ENCODE assay signal across 8 mouse cellular contexts in the genomic region with DNA sequence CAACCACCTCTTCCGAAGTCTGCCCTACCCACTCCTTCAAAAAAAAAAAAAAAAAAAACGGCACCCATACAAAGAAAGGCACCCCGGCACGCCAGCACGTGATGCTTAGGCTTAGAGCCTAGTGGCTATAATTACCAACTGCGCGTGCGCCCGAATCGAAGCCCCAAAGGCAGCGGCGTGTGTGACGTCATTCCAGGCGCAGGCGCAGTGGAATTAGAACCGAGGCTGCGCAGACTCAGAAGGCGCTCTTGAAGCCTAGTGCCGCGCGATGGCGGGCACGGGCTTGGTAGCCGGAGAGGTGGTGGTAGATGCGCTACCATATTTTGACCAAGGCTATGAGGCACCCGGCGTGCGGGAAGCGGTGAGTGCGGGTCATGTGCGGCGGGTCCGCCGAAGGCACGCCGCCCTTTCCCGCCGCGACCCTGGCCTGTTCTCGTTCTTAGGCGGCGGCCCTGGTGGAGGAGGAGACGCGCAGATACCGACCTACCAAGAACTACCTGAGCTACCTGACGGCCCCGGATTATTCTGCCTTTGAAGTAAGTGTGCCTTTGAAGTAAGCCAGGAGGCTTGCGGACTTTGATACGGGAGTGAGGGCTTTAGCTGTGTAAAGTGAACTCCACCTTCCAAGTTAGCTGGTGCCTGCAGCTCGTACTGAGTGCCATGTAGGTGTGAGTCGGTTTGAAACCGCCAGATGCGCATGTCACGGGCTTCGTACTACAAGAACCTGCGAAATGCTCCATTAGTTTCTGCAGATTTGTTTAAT. TPM values are rescaled to one million over a fixed set of nuclear protein-coding genes. Genes with fewer than 3 reads are reported as not detected.
DNase-seq lines count a peak whose midpoint lies in the region; ATAC-seq and TF ChIP-seq lines count a peak whose summit lies in the region.

Gene Bcas2, plus strand, starts transcription at position 151 of the 763 bp plus-strand sequence.

- H3K9ac ChIP-seq in ES-E14 (ENCODE audit: insufficient read depth, low read depth, low read length, poor library complexity, severe bottlenecking): peak within 1 kb of the TSS; percentile 96
- H3K9ac ChIP-seq in forebrain, embryonic 16.5 days (replicated peaks; ENCODE audit: low read depth, low read length): peak within 1 kb of the TSS; percentile 90
- H3K9ac ChIP-seq in lung, embryonic 14.5 days: peak within 1 kb of the TSS; percentile 91

- peak; percentile 67 for TF ChIP-seq POLR2A in olfactory bulb, adult 2 months (IDR thresholded peaks at IDR 0.05; ENCODE audit: insufficient read depth, low read depth, low read length)
- peak; percentile 97 for TF ChIP-seq POLR2A in thymus, adult 2 months (IDR thresholded peaks at IDR 0.05; ENCODE audit: control insufficient read depth, extremely low read depth, insufficient read depth, low read length, poor library complexity)

- peak within 1 kb of the TSS; percentile 69 for H3K4me2 ChIP-seq in forebrain, embryonic 16.5 days (ENCODE audit: low read length)
- peak within 1 kb of the TSS; percentile 79 for H3K4me2 ChIP-seq in lung, embryonic 14.5 days

- TF ChIP-seq CTCF in layer of hippocampus, adult 2 months (conservative IDR thresholded peaks at IDR 0.05): peak; percentile 53
- peak; percentile 31 for TF ChIP-seq CTCF in lung, embryonic 14.5 days (IDR thresholded peaks at IDR 0.05; ENCODE audit: low read depth)
- TF ChIP-seq CTCF in olfactory bulb, adult 2 months (IDR thresholded peaks at IDR 0.05; ENCODE audit: insufficient read depth, low read depth, low read length): no peak
- TF ChIP-seq CTCF in thymus, adult 2 months (IDR thresholded peaks at IDR 0.05; ENCODE audit: borderline replicate concordance, control insufficient read depth, extremely low read depth, insufficient read depth, low read length, poor library complexity): peak; percentile 70

- in situ Hi-C loops in ES-E14 (cut with MboI; ENCODE audit: low sequenced_read_pairs in 2 of 2, unreplicated experiment in 2 of 2): no loop called here

- peak within 1 kb of the TSS; percentile 72 for H3K27ac ChIP-seq in ES-E14 (ENCODE audit: insufficient read depth, low read depth, low read length, poor library complexity, severe bottlenecking)
- peak within 1 kb of the TSS; percentile 78 for H3K27ac ChIP-seq in forebrain, embryonic 16.5 days (ENCODE audit: low read length)
- H3K27ac ChIP-seq in layer of hippocampus, adult 2 months: peak within 1 kb of the TSS; percentile 88
- peak within 1 kb of the TSS; percentile 78 for H3K27ac ChIP-seq in lung, embryonic 14.5 days (ENCODE audit: low read depth)
- H3K27ac ChIP-seq in olfactory bulb, adult 2 months (ENCODE audit: insufficient read depth, low read depth, low read length): peak within 1 kb of the TSS; percentile 14; the same call in 1 of the 2 replicates
- H3K27ac ChIP-seq in thymus, adult 2 months (ENCODE audit: control insufficient read depth, insufficient read depth, low read length): no peak within 1 kb of the TSS

- no peaks in the 10 kb centered on the region for H3K27me3 ChIP-seq in forebrain, embryonic 16.5 days (replicated peaks; ENCODE audit: control insufficient read depth, insufficient read depth, low read length)
- no peaks in the 10 kb centered on the region for H3K27me3 ChIP-seq in lung, embryonic 14.5 days (ENCODE audit: insufficient read depth, low read length)
- H3K27me3 ChIP-seq in thymus, adult 2 months (ENCODE audit: control insufficient read depth, insufficient read depth, low read length): no peaks in the 10 kb centered on the region

- WGBS in forebrain, embryonic 16.5 days: under 1% methylated on average over 56 of the region's 56 CpGs
- under 1% methylated on average over 56 of the region's 56 CpGs for WGBS in lung, embryonic 14.5 days
- WGBS in olfactory bulb, adult 2 months: under 1% methylated on average over 56 of the region's 56 CpGs
- WGBS in thymus, adult 2 months: under 1% methylated on average over 56 of the region's 56 CpGs

- H3K36me3 ChIP-seq in ES-E14 (ENCODE audit: control insufficient read depth, insufficient read depth, low read length, poor library complexity, severe bottlenecking): peaks cover 28% of the 10 kb centered on the region
- H3K36me3 ChIP-seq in forebrain, embryonic 16.5 days (ENCODE audit: control insufficient read depth, insufficient read depth): peaks cover 12% of the 10 kb centered on the region
- H3K36me3 ChIP-seq in lung, embryonic 14.5 days (ENCODE audit: insufficient read depth): peaks cover 34% of the 10 kb centered on the region
- H3K36me3 ChIP-seq in thymus, adult 2 months (ENCODE audit: control insufficient read depth, insufficient read depth, low read length): peaks cover 23% of the 10 kb centered on the region

- ATAC-seq in forebrain, embryonic 16.5 days: peak; percentile 98
- ATAC-seq in lung, embryonic 14.5 days (ENCODE audit: insufficient read depth): peak; percentile 95

- intact Hi-C loops in heart, postnatal 36 days (cut with DNase I): loop anchor here (2.0 to 5.0 kb wide), 3 partner anchors 69 to 454 kb away; partner anchors contain the start of gene Dennd2c

- H3K4me1 ChIP-seq in ES-E14 (ENCODE audit: control insufficient read depth in 2 of 2, insufficient read depth in 2 of 2, low read length in 2 of 2, poor library complexity in 1 of 2): peaks cover 0 to 6% of the 10 kb centered on the region in 2 experiments; a peak in 1 of 4 replicates
- H3K4me1 ChIP-seq in forebrain, embryonic 16.5 days (replicated peaks; ENCODE audit: control insufficient read depth, insufficient read depth, low read length): peaks cover 13% of the 10 kb centered on the region
- peaks cover 8% of the 10 kb centered on the region for H3K4me1 ChIP-seq in lung, embryonic 14.5 days (ENCODE audit: insufficient read depth)
- no peaks in the 10 kb centered on the region for H3K4me1 ChIP-seq in olfactory bulb, adult 2 months (ENCODE audit: control insufficient read depth, insufficient read depth, low read length)
- no peaks in the 10 kb centered on the region; the same call in 1 of the 2 replicates for H3K4me1 ChIP-seq in thymus, adult 2 months (replicated peaks; ENCODE audit: control insufficient read depth, insufficient read depth, low read length)

- H3K4me3 ChIP-seq in ES-E14 (ENCODE audit: insufficient read depth in 1 of 2, low read depth in 1 of 2, low read length in 2 of 2, poor library complexity in 1 of 2, severe bottlenecking in 1 of 2): peak within 1 kb of the TSS; percentile 77 to 87
- H3K4me3 ChIP-seq in forebrain, embryonic 16.5 days (replicated peaks; ENCODE audit: low read length): peak within 1 kb of the TSS; percentile 91
- H3K4me3 ChIP-seq in layer of hippocampus, adult 2 months: peak within 1 kb of the TSS; percentile 66
- peak within 1 kb of the TSS; percentile 91 for H3K4me3 ChIP-seq in lung, embryonic 14.5 days (ENCODE audit: low read depth, low read length)
- peak within 1 kb of the TSS; percentile 76 for H3K4me3 ChIP-seq in olfactory bulb, adult 2 months (ENCODE audit: insufficient read depth, low read depth, low read length)
- H3K4me3 ChIP-seq in thymus, adult 2 months (ENCODE audit: control insufficient read depth, insufficient read depth, low read length): peak within 1 kb of the TSS; percentile 90

- peak; percentile 98 for DNase-seq in ES-E14 (ENCODE audit: low read depth, low spot score)
- peak; percentile 97 for DNase-seq in cerebellum, adult 11-12 months
- peak; percentile 99 for DNase-seq in heart, postnatal 36 days
- DNase-seq in layer of hippocampus, adult 2 months (ENCODE audit: low spot score in 2 of 2): peak; percentile 98 to 99
- peak; percentile 100 for DNase-seq in lung, embryonic 14.5 days
- peak; percentile 99 for DNase-seq in thymus, adult 2 months

- H3K9me3 ChIP-seq in ES-E14 (ENCODE audit: control insufficient read depth, insufficient read depth, low read depth, low read length): no peaks in the 10 kb centered on the region
- H3K9me3 ChIP-seq in forebrain, embryonic 16.5 days (ENCODE audit: control insufficient read depth, low read length): no peaks in the 10 kb centered on the region
- no peaks in the 10 kb centered on the region for H3K9me3 ChIP-seq in lung, embryonic 14.5 days (ENCODE audit: low read depth, low read length)

TF ChIP-seq in ES-E14, 5 proteins besides CTCF, POLR2A, EP300 and RAD21:
- TF ChIP-seq HCFC1 (IDR thresholded peaks at IDR 0.05; ENCODE audit: borderline replicate concordance, insufficient read depth, low read length) (peak; percentile 73), ZNF384 (IDR thresholded peaks at IDR 0.05; ENCODE audit: low read depth, low read length) (peak; percentile 95), ZC3H11A (IDR thresholded peaks at IDR 0.05; ENCODE audit: borderline replicate concordance, low read depth, low read length) (no peak)

RNA-seq across cellular contexts. Expression of gene Bcas2, which starts in this region (rescaled TPM):
- 86.4 and 102 TPM in 2 replicates for total RNA-seq in ES-E14 (2012; rRNA removed)
- 242 and 246 TPM in 2 replicates for polyA plus RNA-seq in forebrain, embryonic 16.5 days (2015; fragmentation: Nextera tagmentation; extraction: Ambion mirVana)
- 10 to 100 TPM; 50.4 to 54.6 TPM for total RNA-seq in heart, postnatal 36 days (2021)
- total RNA-seq in layer of hippocampus, adult 2 months (2021): 10 to 100 TPM; 63.8 to 69.1 TPM
- polyA plus RNA-seq in lung, embryonic 14.5 days (2014; fragmentation: Nextera tagmentation; extraction: Ambion mirVana): 190 and 192 TPM in 2 replicates
- polyA plus RNA-seq in olfactory bulb, adult 2 months (2012; ENCODE audit: insufficient read depth, insufficient read length, low replicate concordance, missing spikeins): not detected in 2 replicates
- 38.5 and 39.0 TPM in 2 replicates for polyA plus RNA-seq in thymus, adult 2 months (2012; rRNA removed)
